Mouse (Mus musculus) bone marrow macrophage, adult 2 months (primary cell): ENCODE measurements around the gene Afap1l2.

ENCODE experiments used
- CTCF ChIP-seq: IDR thresholded peaks from 2 replicates; pipeline ENCODE4 v1.5.1; 2012; ENCODE audit warnings: low read depth, mild to moderate bottlenecking, low read length, moderate library complexity
- POLR2A ChIP-seq: IDR thresholded peaks from 2 replicates; pipeline ENCODE4 v1.6.1; 2012; ENCODE audit warnings: mild to moderate bottlenecking, low read depth, low read length, borderline replicate concordance

DNA sequence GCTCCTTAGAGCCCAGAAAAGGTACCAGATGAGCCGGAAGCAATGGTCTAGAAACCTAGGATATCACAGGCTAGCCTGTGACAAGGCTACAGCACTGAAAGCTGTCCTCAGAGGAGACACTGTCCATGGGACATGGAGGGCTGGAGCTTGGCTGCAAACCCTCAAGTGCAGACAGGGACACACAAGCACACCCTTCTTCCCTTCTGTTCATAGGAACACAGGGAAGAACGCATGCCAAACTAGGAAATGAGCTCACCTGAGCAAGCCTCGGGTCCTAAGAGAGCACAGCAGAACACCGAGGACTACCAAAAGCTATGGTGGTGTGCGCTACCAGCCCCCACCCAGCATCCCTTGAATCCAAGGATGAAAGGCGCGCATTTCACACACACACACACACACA, 44.0 kb upstream of the Afap1l2 start:
- TF ChIP-seq CTCF (no peak), POLR2A (no peak)
